Mouse (Mus musculus) right cerebral cortex, postnatal 4 days (tissue): Measurements from ENCODE around the gene Rabgap1l.

Experiments
- DNase-seq: peaks from one replicate; pipeline ENCODE4 v3.0.0-alpha.2; 2022

Gene Rabgap1l

GRCm38 (mm10) chr1:160787164-160787563 is 5.8 kb downstream of the Rabgap1l start:
- no peak for DNase-seq

- DNase-seq, result no peak
Measured at GRCm38 (mm10) chr1:160786571-160786970, 6.4 kb downstream of the Rabgap1l start.

DNA sequence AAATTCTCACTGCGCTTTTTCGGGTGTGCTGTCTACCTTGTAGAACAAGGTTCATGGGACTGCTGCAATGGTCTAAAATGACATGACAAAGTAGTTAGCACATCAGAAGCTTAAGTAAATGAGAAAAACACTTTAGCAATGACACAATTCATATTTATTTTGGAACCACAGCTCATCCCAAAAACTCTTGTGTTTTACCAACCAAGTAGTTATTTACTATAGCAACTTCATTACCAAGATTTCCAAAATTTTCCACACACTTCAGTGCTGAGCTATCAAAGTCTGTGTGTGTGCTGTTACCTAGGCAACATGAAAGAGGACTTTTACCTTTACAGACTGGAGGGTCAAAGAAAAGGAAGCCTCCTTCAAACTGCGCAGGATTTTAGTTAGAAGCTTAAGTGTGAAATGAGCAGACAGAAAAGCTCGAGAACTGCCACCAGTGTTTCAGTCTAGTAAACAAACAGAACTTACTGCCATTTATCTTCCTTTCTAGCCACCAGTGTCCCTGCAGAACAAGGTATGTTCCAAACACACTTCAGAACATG is 7.3 kb downstream of the Rabgap1l start:
- no peak for DNase-seq

DNA sequence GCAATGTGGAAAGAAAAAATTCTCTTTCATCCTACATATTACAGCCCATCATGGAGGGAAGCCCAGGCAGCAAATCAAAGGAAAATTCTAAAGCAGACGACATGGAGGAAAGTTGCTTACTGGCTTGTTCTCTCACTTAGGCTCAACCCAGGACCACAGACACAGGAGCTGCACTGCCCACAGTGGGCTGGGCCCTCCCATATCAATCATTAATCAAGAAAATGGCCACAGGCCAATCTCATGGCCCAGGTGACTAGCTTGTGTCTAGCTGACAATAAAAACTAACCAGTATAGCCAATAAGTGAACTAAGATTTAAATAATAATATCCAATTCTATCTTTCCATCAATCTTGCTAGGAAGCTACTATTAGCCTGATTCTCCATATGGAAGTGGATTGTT is 8.9 kb downstream of the Rabgap1l start:
- no peak for DNase-seq

- no peak for DNase-seq
Measured at GRCm38 (mm10) chr1:160774166-160774565, 18.8 kb downstream of the Rabgap1l start.

DNA sequence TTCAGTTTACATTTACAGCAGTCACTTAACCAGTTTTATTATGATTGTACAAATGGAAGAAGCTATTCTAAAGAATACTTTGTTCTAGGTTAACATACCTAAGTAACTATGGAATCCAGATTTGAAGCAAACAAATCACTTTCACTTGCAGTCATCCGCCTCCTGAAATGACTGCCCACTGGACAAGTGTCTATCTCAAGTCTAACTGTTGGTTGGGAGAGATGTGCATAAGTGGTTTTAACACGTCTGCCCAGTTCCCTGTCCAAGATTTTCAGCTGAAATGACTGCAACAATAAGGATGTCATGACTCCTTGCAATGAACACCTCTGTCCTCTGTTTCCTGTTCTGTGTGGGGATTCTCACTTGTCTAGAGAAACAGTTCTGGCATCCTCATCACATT is 27.4 kb downstream of the Rabgap1l start:
- no peak for DNase-seq

DNA sequence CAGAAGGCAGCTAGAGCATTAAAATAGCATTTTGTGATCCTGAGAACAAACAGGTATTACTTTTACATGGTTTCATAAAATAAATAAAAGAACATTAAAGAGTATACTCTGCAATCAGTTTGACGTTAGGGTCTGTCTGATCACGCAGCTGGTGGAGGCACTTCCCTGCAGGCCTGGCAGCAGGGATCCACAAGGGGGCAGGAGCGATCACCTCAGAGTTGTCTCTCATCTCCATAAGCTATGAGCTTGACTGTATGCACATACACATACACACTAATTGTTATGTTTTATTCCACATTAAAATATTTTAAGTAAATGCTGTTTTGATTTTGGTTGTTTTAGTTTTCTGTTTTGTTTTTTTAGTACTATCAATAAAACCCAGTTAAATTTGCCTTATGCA is 34.8 kb downstream of the Rabgap1l start:
- DNase-seq, result peak; percentile 53

DNA sequence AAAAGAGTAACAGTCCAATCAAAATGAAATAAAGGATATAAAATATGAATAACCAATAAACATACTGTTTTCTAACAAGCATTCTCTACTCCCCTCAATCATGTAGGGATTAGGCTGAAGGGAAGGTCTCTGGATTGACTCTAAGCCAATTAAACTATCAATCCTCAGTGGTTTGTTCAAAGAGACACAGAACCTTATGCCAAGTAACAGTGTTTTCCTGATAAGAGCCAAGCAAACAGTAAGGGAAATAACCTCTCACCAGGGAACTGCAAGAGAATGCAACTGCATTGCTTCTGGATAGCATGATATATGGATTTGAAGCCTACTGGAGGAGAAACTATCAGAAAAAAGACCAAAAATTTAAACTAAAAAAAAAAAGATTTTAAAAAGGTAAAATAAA is 37.7 kb downstream of the Rabgap1l start:
- DNase-seq, result no peak

DNA sequence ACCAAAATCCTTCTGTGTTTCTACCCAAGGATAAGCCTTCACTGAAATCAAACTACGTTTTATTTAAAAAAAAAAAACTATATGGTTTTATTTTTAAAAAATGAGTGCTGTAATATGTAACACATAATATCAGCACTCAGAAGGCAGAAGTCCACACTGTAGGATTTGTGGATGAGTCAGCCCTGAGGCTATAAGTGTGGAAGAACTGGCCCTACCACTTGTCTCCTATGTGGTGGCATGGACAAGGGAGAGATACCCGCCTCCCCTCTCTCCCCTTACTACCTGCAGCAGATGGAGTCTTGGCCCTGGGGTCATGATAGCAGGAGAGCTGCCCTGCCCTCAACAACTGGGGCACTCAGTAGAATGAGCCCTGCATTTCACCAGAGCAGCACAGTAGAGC is 42.4 kb downstream of the Rabgap1l start:
- DNase-seq, result no peak

GRCm38 (mm10) chr1:160746786-160747185 is 46.2 kb downstream of the Rabgap1l start:
- no peak for DNase-seq

DNA sequence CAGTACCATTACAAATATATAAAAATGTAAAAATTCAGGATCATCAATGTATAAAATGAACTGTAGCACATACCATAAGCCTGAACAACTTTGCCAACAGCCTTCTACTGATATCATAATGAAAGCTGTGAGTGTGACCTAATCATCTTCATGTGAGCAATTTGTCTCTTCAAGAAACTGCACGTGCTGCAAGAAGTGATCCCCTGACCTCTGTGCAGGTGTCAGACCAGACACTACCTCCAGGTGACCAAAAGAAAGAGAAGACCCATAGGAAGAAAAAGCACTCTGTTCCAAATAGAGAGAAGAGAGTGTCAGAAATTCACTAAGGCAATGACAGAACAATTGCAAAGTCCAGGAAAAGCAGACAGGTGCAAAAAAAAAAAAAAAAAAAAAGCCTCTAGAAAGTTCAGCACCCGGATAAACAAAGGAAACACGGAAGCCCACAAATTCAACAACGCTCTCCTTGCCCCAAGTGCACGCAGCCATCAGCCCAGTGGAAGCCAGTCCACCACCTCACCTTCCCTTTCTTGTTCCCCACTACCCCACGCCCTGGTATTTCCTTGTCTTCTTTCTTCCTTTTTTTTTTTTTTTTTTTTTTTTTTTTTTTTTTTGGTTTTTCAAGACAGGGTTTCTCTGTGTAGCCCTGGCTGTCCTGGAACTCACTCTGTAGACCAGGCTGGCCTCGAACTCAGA is 47.6 kb downstream of the Rabgap1l start:
- DNase-seq, result no peak

GRCm38 (mm10) chr1:160744009-160744408 is 49.0 kb downstream of the Rabgap1l start:
- no peak for DNase-seq

- DNase-seq, result peak; percentile 59
Measured at GRCm38 (mm10) chr1:160743229-160743628, 49.8 kb downstream of the Rabgap1l start.

GRCm38 (mm10) chr1:160740650-160741049 is 52.4 kb downstream of the Rabgap1l start:
- DNase-seq, result no peak

DNA sequence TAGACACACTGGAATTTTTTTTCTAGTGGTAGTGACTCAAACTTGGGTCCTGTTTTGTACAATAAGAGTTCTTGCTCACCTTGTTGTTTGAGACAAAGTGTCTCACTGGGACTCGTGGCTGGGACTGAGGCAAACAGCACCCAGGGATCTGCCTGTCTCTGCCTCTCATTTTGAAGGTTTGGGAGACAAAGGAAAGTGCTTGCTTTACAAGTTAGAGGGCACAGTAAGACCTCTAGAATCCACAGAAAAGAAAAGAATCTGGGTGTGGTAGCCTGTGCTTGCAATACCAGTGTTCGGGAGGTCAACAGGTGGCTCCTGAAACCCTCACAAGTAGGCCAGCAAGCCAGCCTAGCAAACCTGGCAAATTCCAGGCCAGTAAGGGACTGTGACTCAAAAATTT is 58.3 kb downstream of the Rabgap1l start:
- no peak for DNase-seq

GRCm38 (mm10) chr1:160729944-160730343 is 63.1 kb downstream of the Rabgap1l start:
- no peak for DNase-seq

- DNase-seq, result no peak
Measured at GRCm38 (mm10) chr1:160717742-160718141, 75.3 kb downstream of the Rabgap1l start.

GRCm38 (mm10) chr1:160714685-160715084 is 78.3 kb downstream of the Rabgap1l start:
- peak; percentile 6 for DNase-seq

- no peak for DNase-seq
Measured at GRCm38 (mm10) chr1:160713887-160714286, 79.1 kb downstream of the Rabgap1l start.

- no peak for DNase-seq
Measured at GRCm38 (mm10) chr1:160713383-160713782, 79.6 kb downstream of the Rabgap1l start.

DNA sequence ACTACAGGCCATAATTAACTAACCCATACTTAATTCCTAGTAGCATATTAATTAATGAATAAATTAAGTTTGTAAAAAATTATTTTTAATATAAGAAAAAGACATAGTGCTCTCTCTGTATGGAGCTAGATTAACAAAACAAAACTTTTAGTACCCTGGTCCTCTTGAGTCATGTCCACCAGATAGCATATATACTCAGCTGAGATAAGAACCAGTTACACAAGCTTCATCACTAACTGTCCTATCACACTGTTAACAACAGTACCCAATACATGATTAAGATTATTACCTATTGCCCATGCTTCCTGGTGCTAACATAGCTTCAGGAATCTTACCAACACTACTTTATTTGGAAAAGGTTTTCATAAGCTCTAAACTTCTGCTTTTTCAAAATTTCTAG is 82.5 kb downstream of the Rabgap1l start:
- DNase-seq, result no peak

GRCm38 (mm10) chr1:160704596-160704995 is 88.4 kb downstream of the Rabgap1l start:
- DNase-seq, result no peak

DNA sequence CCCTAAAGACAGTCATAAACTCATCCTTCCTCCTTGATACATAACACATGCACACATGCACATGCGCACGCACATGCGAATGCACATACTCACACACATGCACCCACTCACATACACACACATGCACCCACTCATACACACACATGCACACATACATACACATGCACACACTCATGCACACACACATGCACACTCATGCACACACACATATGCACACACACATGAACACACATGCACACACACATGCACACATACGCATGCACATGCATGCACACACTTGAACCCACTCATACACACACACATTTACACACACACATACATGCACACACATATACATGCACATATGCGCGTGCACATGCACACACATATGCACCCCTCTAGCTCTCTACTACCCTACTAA is 89.2 kb downstream of the Rabgap1l start:
- DNase-seq, result no peak

DNA sequence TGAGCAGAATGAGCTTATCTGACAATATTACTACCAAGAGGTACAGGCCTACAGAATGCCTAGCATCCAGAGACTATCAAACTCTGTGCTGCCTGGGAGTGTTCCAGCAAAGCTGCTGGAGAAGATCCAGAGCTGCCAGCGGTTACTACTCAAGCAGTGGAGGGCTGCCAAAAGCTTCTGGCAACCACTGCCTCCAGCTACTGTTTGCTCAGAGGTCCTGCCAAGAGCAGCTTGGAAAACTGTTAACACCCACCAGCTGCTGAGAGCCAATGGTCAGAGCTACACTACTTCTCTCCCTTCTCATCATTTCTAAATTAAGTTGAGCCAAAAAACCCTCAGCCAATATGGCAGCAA is 99.9 kb downstream of the Rabgap1l start:
- DNase-seq, result peak; percentile 89
